Mouse (Mus musculus) limb, embryonic 13.5 days (tissue): Measurements from ENCODE around the gene Slc6a20b. TPM values are rescaled to one million over a fixed set of nuclear protein-coding genes. Genes with fewer than 3 reads are reported as not detected.

Source experiments
- ATAC-seq: fragments of 200-750 bp; cut with Nextera tagmentation; 2 replicates; pipeline ENCODE4 v1.8.0; 2017; ENCODE audit warnings: low read depth, moderate number of reproducible peaks, moderate TSS enrichment; ENCODE audit not compliant: low FRiP score
- H3K27ac ChIP-seq: fragments of 300-500 bp; sonication (generic); 2 replicates; pipeline ENCODE4 v1.5.1; 2015; ENCODE audit warnings: inconsistent platforms, mild to moderate bottlenecking, moderate library complexity
- H3K27me3 ChIP-seq: fragments of 300-500 bp; sonication (generic); 2 replicates; pipeline ENCODE4 v1.6.1; 2015; ENCODE audit warnings: mild to moderate bottlenecking, inconsistent platforms
- H3K36me3 ChIP-seq: fragments of 300-500 bp; sonication (generic); 2 replicates; pipeline ENCODE4 v1.6.1; 2015; ENCODE audit warnings: inconsistent platforms, mild to moderate bottlenecking, moderate library complexity
- H3K4me1 ChIP-seq: fragments of 300-500 bp; sonication (generic); 2 replicates; pipeline ENCODE4 v1.6.1; 2015; ENCODE audit warnings: inconsistent platforms
- H3K4me2 ChIP-seq: fragments of 300-500 bp; sonication (generic); replicated peaks from 2 replicates; pipeline ENCODE4 v1.6.1; 2015; ENCODE audit warnings: inconsistent platforms, mild to moderate bottlenecking, moderate library complexity
- H3K4me3 ChIP-seq: fragments of 300-500 bp; sonication (generic); 2 replicates; pipeline ENCODE4 v1.5.1; 2015; ENCODE audit warnings: moderate library complexity, mild to moderate bottlenecking, inconsistent platforms
- H3K9ac ChIP-seq: fragments of 300-500 bp; sonication (generic); 2 replicates; pipeline ENCODE4 v1.6.1; 2015; ENCODE audit warnings: mild to moderate bottlenecking, inconsistent platforms
- H3K9me3 ChIP-seq: fragments of 300-500 bp; sonication (generic); 2 replicates; pipeline ENCODE4 v1.6.1; 2016; ENCODE audit warnings: inconsistent platforms
- WGBS: fragments of 180-500 bp; shearing (Covaris S2); methylation state at CpG from one replicate; pipeline ENCODE4 v1.1.7; 2015; 5-methylcytosine and 5-hydroxymethylcytosine counted together
- polyA plus RNA-seq: library from polyadenylated mRNA; unstranded; fragments of >200 nt; fragmentation: Nextera tagmentation; extraction: Ambion mirVana; gene quantifications from 2 replicates; pipeline ENCODE4 v1.2.1, GENCODE M21; 2015

Slc6a20b gene
- polyA plus RNA-seq, 1 experiment from 2014 or later = 0.28 TPM

GRCm38 (mm10) chr9:123554599-123554998, 77.8 kb downstream of the Slc6a20b start:
- Histone ChIP-seq H3K36me3 (peaks cover 85% of the 10 kb centered on the region), H3K4me2 (no peak overlapping the region), H3K9ac (no peak overlapping the region), H3K4me3 (no peak overlapping the region), H3K27me3 (no peaks in the 10 kb centered on the region), H3K4me1 (no peaks in the 10 kb centered on the region), H3K27ac (no peak overlapping the region; the same call in 1 of the 2 replicates), H3K9me3 (no peaks in the 10 kb centered on the region)
- 15% methylated on average over 3 of the region's 3 CpGs for WGBS
- no peak for ATAC-seq

Other genes starting within 250 kb of the Slc6a20b start
- gene Limd1, start 153.9 kb downstream of the Slc6a20b start, polyA plus RNA-seq = 50.3 and 54.9 TPM in 2 replicates
- gene Sacm1l, start 102.8 kb downstream of the Slc6a20b start, polyA plus RNA-seq = 48.5 and 52.7 TPM in 2 replicates
- 0.10 and 0.13 TPM in 2 replicates for gene Ccr9, start 45.9 kb upstream of the Slc6a20b start, polyA plus RNA-seq
- gene Slc6a20a, start 46.3 kb upstream of the Slc6a20b start, polyA plus RNA-seq = not detected in 2 replicates
- gene Lztfl1, start 85.1 kb upstream of the Slc6a20b start, polyA plus RNA-seq = 62.4 and 68.7 TPM in 2 replicates
- 0.17 and 0.38 TPM in 2 replicates for gene Cxcr6, start 173.9 kb upstream of the Slc6a20b start, polyA plus RNA-seq
- 16.4 and 16.9 TPM in 2 replicates for gene Fyco1, start 219.3 kb upstream of the Slc6a20b start, polyA plus RNA-seq
- gene Xcr1, start 229.5 kb upstream of the Slc6a20b start, polyA plus RNA-seq = not detected in 2 replicates